Mouse (Mus musculus): ENCODE results near the gene Cab39l.

The Cab39l gene

DNA sequence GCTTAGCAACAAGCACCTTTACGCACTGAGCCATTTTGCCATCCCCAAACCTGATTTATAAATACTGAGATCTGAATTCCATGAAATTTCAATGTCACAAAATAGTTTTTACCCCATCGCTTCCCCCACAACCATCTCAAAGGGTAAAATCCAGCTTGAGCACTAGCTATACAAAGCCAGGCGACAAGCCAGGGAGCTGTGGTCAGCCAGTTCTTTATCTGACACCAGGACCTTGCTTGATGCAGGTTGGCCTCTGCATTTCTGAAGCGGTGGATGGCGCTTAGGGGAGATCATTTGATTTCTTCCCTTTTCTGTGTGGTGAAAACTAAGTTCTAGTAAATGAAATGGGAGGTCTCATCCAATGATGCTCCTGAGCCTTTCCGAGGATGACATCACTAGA is 191.3 kb downstream of the Cab39l start:
- no peak for DNase-seq (ENCODE audit: low spot score)

- no peak for DNase-seq (ENCODE audit: low spot score)
Observed at GRCm38 (mm10) chr14:59633295-59633898, 192.6 kb downstream of the Cab39l start.

GRCm38 (mm10) chr14:59633988-59634387 is 193.2 kb downstream of the Cab39l start:
- no peak for DNase-seq (ENCODE audit: low spot score)

All from adipocyte (in vitro differentiated cells).